Mouse (Mus musculus): ENCODE data around the gene Htt. TPM values are rescaled to one million over a fixed set of nuclear protein-coding genes. Genes with fewer than 3 reads are reported as not detected.

The Htt gene
- polyA plus RNA-seq, 1 experiment from 2014 or later = 20.7 TPM

- H3K9ac ChIP-seq (replicated peaks; ENCODE audit: low read length) = no peak overlapping the region
- no peaks in the 10 kb centered on the region for H3K27me3 ChIP-seq (ENCODE audit: control insufficient read depth, insufficient read depth, low read length)
- DNase-seq (peak; percentile 66), ATAC-seq (ENCODE audit: low FRiP score, low TSS enrichment) (no peak)
- peaks cover 92% of the 10 kb centered on the region for H3K36me3 ChIP-seq (ENCODE audit: control insufficient read depth, insufficient read depth, low read length)
- H3K4me2 ChIP-seq (ENCODE audit: low read length) = no peak overlapping the region
- no peak overlapping the region for H3K4me3 ChIP-seq (replicated peaks; ENCODE audit: low read depth, low read length)
- no peak overlapping the region for H3K27ac ChIP-seq (replicated peaks; ENCODE audit: low read depth, low read length)
- WGBS = 86% methylated on average over 5 of the region's 5 CpGs
- no peaks in the 10 kb centered on the region for H3K9me3 ChIP-seq (ENCODE audit: control insufficient read depth, low read length)
- no peaks in the 10 kb centered on the region for H3K4me1 ChIP-seq (ENCODE audit: control insufficient read depth, insufficient read depth, low read length)
These were observed 141.4 kb downstream of the Htt start for GRCm38 (mm10) chr5:34902811-34903385.

DNA sequence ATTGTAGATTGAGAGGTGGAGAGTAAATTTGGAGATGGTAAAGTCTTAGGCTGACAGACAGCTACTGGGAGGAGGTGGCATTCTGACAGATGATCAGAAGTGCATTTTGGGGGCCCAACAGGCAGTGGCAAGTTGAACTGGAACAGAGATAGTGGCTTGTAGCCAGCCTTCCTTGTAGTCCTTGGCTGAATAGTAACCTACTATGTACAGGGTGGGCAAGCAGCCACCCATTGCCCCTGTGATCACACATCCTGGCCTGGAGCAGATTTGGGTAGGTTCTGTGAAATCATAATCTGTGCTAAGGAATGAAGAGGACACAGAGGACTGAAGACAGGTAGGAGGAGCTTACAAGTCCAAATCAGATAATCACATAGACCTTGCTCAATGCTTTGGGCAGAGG, 142.9 kb downstream of the Htt start:
- Histone ChIP-seq H3K4me1 (ENCODE audit: control insufficient read depth, insufficient read depth, low read length) (no peaks in the 10 kb centered on the region), H3K36me3 (ENCODE audit: control insufficient read depth, insufficient read depth, low read length) (peaks cover 92% of the 10 kb centered on the region), H3K9me3 (ENCODE audit: control insufficient read depth, low read length) (no peaks in the 10 kb centered on the region), H3K4me2 (ENCODE audit: low read length) (no peak overlapping the region), H3K27ac (replicated peaks; ENCODE audit: low read depth, low read length) (no peak overlapping the region), H3K4me3 (replicated peaks; ENCODE audit: low read depth, low read length) (no peak overlapping the region), H3K9ac (replicated peaks; ENCODE audit: low read length) (no peak overlapping the region), H3K27me3 (ENCODE audit: control insufficient read depth, insufficient read depth, low read length) (no peaks in the 10 kb centered on the region)
- DNase-seq (no peak), ATAC-seq (ENCODE audit: low FRiP score, low TSS enrichment) (no peak)

DNA sequence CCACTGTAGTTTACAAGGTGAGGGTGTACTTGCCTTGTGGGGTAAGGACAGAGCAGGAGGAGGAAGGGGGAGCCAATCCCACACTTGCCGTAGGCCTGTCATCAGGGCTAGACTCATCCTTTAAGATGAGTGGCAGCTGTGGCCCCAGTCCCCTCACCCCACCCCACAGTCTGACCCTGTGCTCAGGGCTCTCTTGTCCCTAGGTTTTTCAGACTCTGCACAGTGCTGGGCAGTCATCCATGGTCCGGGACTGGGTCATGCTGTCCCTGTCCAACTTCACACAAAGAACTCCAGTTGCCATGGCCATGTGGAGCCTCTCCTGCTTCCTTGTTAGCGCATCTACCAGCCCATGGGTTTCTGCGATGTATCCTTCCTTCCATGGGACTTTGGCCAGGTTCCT, 145.7 kb downstream of the Htt start:
- Histone ChIP-seq H3K4me1 (ENCODE audit: control insufficient read depth, insufficient read depth, low read length) (no peaks in the 10 kb centered on the region), H3K4me3 (replicated peaks; ENCODE audit: low read depth, low read length) (no peak overlapping the region), H3K27ac (replicated peaks; ENCODE audit: low read depth, low read length) (no peak overlapping the region), H3K36me3 (ENCODE audit: control insufficient read depth, insufficient read depth, low read length) (peaks cover 82% of the 10 kb centered on the region), H3K27me3 (ENCODE audit: control insufficient read depth, insufficient read depth, low read length) (no peaks in the 10 kb centered on the region), H3K9me3 (ENCODE audit: control insufficient read depth, low read length) (no peaks in the 10 kb centered on the region), H3K4me2 (ENCODE audit: low read length) (no peak overlapping the region), H3K9ac (replicated peaks; ENCODE audit: low read length) (no peak overlapping the region)
- ATAC-seq (ENCODE audit: low FRiP score, low TSS enrichment) (no peak), DNase-seq (no peak)
- WGBS = 96% methylated on average over 4 of the region's 4 CpGs

GRCm38 (mm10) chr5:34907910-34908725, 146.6 kb downstream of the Htt start, which contains the start of gene Msantd1:
Gene Msantd1, plus strand, starts transcription at chr5:34908012.
- H3K27ac ChIP-seq (replicated peaks; ENCODE audit: low read depth, low read length) = no peak within 1 kb of the TSS
- no peak within 1 kb of the TSS for H3K9ac ChIP-seq (replicated peaks; ENCODE audit: low read length)
- H3K27me3 ChIP-seq (ENCODE audit: control insufficient read depth, insufficient read depth, low read length) = no peaks in the 10 kb centered on the region
- no peak within 1 kb of the TSS for H3K4me3 ChIP-seq (replicated peaks; ENCODE audit: low read depth, low read length)
- DNase-seq = no peak
- H3K4me1 ChIP-seq (ENCODE audit: control insufficient read depth, insufficient read depth, low read length) = no peaks in the 10 kb centered on the region
- H3K4me2 ChIP-seq (ENCODE audit: low read length) = no peak within 1 kb of the TSS
- H3K9me3 ChIP-seq (ENCODE audit: control insufficient read depth, low read length) = no peaks in the 10 kb centered on the region
- H3K36me3 ChIP-seq (ENCODE audit: control insufficient read depth, insufficient read depth, low read length) = peaks cover 73% of the 10 kb centered on the region
- WGBS = 78% methylated on average over 6 of the region's 6 CpGs
- ATAC-seq (ENCODE audit: low FRiP score, low TSS enrichment) = no peak

DNA sequence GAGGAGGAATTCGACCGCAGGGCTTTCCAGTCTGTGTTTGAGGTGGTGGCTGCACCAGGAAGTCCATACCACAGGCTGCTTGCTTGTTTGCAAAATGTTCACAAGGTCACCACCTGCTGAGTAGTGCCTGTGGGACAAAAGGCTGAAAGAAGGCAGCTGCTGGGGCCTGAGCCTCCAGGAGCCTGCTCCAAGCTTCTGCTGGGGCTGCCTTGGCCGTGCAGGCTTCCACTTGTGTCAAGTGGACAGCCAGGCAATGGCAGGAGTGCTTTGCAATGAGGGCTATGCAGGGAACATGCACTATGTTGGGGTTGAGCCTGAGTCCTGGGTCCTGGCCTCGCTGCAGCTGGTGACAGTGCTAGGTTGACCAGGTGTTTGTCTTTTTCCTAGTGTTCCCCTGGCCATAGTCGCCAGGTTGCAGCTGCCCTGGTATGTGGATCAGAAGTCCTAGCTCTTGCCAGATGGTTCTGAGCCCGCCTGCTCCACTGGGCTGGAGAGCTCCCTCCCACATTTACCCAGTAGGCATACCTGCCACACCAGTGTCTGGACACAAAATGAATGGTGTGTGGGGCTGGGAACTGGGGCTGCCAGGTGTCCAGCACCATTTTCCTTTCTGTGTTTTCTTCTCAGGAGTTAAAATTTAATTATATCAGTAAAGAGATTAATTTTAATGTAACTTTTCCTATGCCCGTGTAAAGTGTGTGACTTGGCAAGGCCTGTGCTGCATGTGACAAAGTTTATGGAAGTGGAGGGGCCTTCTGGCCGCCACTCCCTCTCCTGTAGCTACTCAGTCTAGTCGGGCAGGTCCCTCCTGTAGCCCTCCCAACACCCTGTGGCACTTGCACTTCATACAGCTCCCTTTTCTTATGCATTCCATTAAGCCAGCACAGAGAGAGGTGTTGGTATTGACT, 147.4 kb downstream of the Htt start:
- DNase-seq (no peak), ATAC-seq (ENCODE audit: low FRiP score, low TSS enrichment) (no peak)
- Histone ChIP-seq H3K27ac (replicated peaks; ENCODE audit: low read depth, low read length) (no peak overlapping the region), H3K4me2 (ENCODE audit: low read length) (no peak overlapping the region), H3K4me3 (replicated peaks; ENCODE audit: low read depth, low read length) (no peak overlapping the region), H3K27me3 (ENCODE audit: control insufficient read depth, insufficient read depth, low read length) (no peaks in the 10 kb centered on the region), H3K9ac (replicated peaks; ENCODE audit: low read length) (no peak overlapping the region), H3K4me1 (ENCODE audit: control insufficient read depth, insufficient read depth, low read length) (no peaks in the 10 kb centered on the region), H3K9me3 (ENCODE audit: control insufficient read depth, low read length) (no peaks in the 10 kb centered on the region), H3K36me3 (ENCODE audit: control insufficient read depth, insufficient read depth, low read length) (peaks cover 71% of the 10 kb centered on the region)
- WGBS = 79% methylated on average over 9 of the region's 9 CpGs

GRCm38 (mm10) chr5:34909634-34910503, 148.3 kb downstream of the Htt start:
- H3K27ac ChIP-seq (replicated peaks; ENCODE audit: low read depth, low read length) = no peak overlapping the region
- no peaks in the 10 kb centered on the region for H3K4me1 ChIP-seq (ENCODE audit: control insufficient read depth, insufficient read depth, low read length)
- H3K36me3 ChIP-seq (ENCODE audit: control insufficient read depth, insufficient read depth, low read length) = peaks cover 62% of the 10 kb centered on the region
- H3K9ac ChIP-seq (replicated peaks; ENCODE audit: low read length) = no peak overlapping the region
- DNase-seq (no peak), ATAC-seq (ENCODE audit: low FRiP score, low TSS enrichment) (no peak)
- no peaks in the 10 kb centered on the region for H3K9me3 ChIP-seq (ENCODE audit: control insufficient read depth, low read length)
- no peak overlapping the region for H3K4me2 ChIP-seq (ENCODE audit: low read length)
- H3K27me3 ChIP-seq (ENCODE audit: control insufficient read depth, insufficient read depth, low read length) = no peaks in the 10 kb centered on the region
- WGBS = 93% methylated on average over 1 of the region's 1 CpGs
- H3K4me3 ChIP-seq (replicated peaks; ENCODE audit: low read depth, low read length) = no peak overlapping the region

DNA sequence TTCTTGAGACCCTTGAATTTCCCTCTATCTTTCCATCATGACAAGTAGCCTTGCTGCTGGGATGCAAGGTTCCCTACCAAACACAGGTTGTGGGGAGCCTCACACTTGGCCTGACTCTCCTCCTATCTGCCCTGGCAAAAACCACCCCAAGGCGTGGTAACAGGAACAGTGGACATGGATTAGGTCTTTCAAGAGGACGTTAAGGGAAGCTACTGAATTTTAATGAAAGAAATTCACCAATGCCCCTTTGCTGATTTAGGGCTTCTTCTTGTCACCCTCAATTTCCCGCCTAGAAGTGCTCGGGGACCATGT, 148.9 kb downstream of the Htt start:
- DNase-seq (no peak), ATAC-seq (ENCODE audit: low FRiP score, low TSS enrichment) (no peak)
- H3K4me2 ChIP-seq (ENCODE audit: low read length) = no peak overlapping the region
- H3K4me3 ChIP-seq (replicated peaks; ENCODE audit: low read depth, low read length) = no peak overlapping the region
- H3K36me3 ChIP-seq (ENCODE audit: control insufficient read depth, insufficient read depth, low read length) = peaks cover 56% of the 10 kb centered on the region
- no peaks in the 10 kb centered on the region for H3K4me1 ChIP-seq (ENCODE audit: control insufficient read depth, insufficient read depth, low read length)
- H3K9ac ChIP-seq (replicated peaks; ENCODE audit: low read length) = no peak overlapping the region
- no peaks in the 10 kb centered on the region for H3K27me3 ChIP-seq (ENCODE audit: control insufficient read depth, insufficient read depth, low read length)
- no peaks in the 10 kb centered on the region for H3K9me3 ChIP-seq (ENCODE audit: control insufficient read depth, low read length)
- WGBS = 77% methylated on average over 4 of the region's 4 CpGs
- no peak overlapping the region for H3K27ac ChIP-seq (replicated peaks; ENCODE audit: low read depth, low read length)

DNA sequence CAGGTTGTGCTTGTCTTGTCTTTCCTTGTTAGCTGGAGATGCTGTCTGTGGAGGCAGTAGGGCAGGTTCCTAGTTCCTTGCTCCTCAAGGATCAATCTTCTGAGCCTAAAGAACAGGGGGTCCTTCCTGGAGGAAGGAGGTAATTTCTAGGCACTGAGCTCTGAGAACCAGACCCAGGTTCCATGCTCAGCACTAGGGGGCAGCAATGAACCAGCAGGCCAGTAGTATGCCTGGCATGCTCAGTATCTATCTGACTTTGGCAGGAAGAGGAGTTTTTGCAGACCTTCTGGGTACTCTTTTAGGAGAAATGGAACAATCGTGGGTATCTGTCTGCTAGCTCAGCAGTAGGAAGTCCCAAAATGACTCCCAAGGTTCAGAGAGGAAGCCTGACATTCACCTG, 154.3 kb downstream of the Htt start:
- WGBS = 11% methylated on average over 1 of the region's 1 CpGs
- DNase-seq = peak; percentile 89
- ATAC-seq (ENCODE audit: low FRiP score, low TSS enrichment) = peak; percentile 55; the same call in 1 of the 2 replicates

More for the DNA sequence above, 154.3 kb downstream of the Htt start:
- Histone ChIP-seq H3K4me3 (replicated peaks; ENCODE audit: low read depth, low read length) (no peak overlapping the region), H3K9ac (replicated peaks; ENCODE audit: low read length) (no peak overlapping the region), H3K27me3 (ENCODE audit: control insufficient read depth, insufficient read depth, low read length) (no peaks in the 10 kb centered on the region), H3K27ac (replicated peaks; ENCODE audit: low read depth, low read length) (no peak overlapping the region), H3K4me2 (ENCODE audit: low read length) (no peak overlapping the region), H3K36me3 (ENCODE audit: control insufficient read depth, insufficient read depth, low read length) (peaks cover 9% of the 10 kb centered on the region; the same call in 1 of the 2 replicates), H3K4me1 (ENCODE audit: control insufficient read depth, insufficient read depth, low read length) (peaks cover 11% of the 10 kb centered on the region), H3K9me3 (ENCODE audit: control insufficient read depth, low read length) (no peaks in the 10 kb centered on the region)
